Mouse (Mus musculus) intestine, embryonic 16.5 days (tissue): ENCODE measurements around the gene Nup107. TPM values are rescaled to one million over a fixed set of nuclear protein-coding genes. Genes with fewer than 3 reads are reported as not detected.
"Not testable (repeated sequence)": the region's sequence is repeated elsewhere in the genome, so short reads cannot be mapped to it uniquely, and the experiment has no call there.

Experiments
- ATAC-seq: fragments of 200-750 bp; cut with Nextera tagmentation; 2 replicates; pipeline ENCODE4 v1.8.0; 2017; ENCODE audit warnings: moderate TSS enrichment, moderate library complexity
- H3K27ac ChIP-seq: fragments of 300-500 bp; sonication (generic); 2 replicates; pipeline ENCODE4 v1.5.1; 2014; ENCODE audit warnings: mild to moderate bottlenecking, low read length
- H3K27me3 ChIP-seq: fragments of 300-500 bp; sonication (generic); replicated peaks from 2 replicates; pipeline ENCODE4 v1.6.1; 2014; ENCODE audit warnings: low read length, control low read depth, mixed read lengths; ENCODE audit not compliant: control insufficient read depth, insufficient read depth
- H3K36me3 ChIP-seq: fragments of 300-500 bp; sonication (generic); 2 replicates; pipeline ENCODE4 v1.6.1; 2014; ENCODE audit warnings: low read length, control low read depth; ENCODE audit not compliant: control insufficient read depth, insufficient read depth
- H3K4me1 ChIP-seq: fragments of 300-500 bp; sonication (generic); 2 replicates; pipeline ENCODE4 v1.6.1; 2014; ENCODE audit warnings: low read length, control low read depth, mixed read lengths; ENCODE audit not compliant: control insufficient read depth, insufficient read depth
- H3K4me2 ChIP-seq: fragments of 300-500 bp; sonication (generic); 2 replicates; pipeline ENCODE4 v1.6.1; 2014; ENCODE audit warnings: low read depth, low read length, control low read depth
- H3K4me3 ChIP-seq: fragments of 300-500 bp; sonication (generic); 2 replicates; pipeline ENCODE4 v1.5.1; 2014; ENCODE audit warnings: mild to moderate bottlenecking, low read length
- H3K9ac ChIP-seq: fragments of 300-500 bp; sonication (generic); 2 replicates; pipeline ENCODE4 v1.6.1; 2014; ENCODE audit warnings: low read depth, low read length
- H3K9me3 ChIP-seq: fragments of 300-500 bp; sonication (generic); 2 replicates; pipeline ENCODE4 v1.6.1; 2016; ENCODE audit warnings: low read length, control low read depth; ENCODE audit not compliant: control insufficient read depth
- WGBS: fragments of 180-500 bp; shearing (Covaris S2); extraction: QIAGEN DNeasy Blood & Tissue Kit; methylation state at CpG from one replicate; pipeline ENCODE4 v1.1.7; 2014; 5-methylcytosine and 5-hydroxymethylcytosine counted together
- polyA plus RNA-seq: library from polyadenylated mRNA; unstranded; fragments of >200 nt; fragmentation: Nextera tagmentation; extraction: Ambion mirVana; gene quantifications from 2 replicates; pipeline ENCODE4 v1.2.1, GENCODE M21; 2015

The Nup107 gene
- polyA plus RNA-seq, 1 experiment from 2014 or later: 48.8 TPM

GRCm38 (mm10) chr10:117761551-117761950 is 31.0 kb downstream of the Nup107 start:
- no peaks in the 10 kb centered on the region for H3K27me3 ChIP-seq
- H3K27ac ChIP-seq: no peak overlapping the region
- peaks cover 34% of the 10 kb centered on the region for H3K36me3 ChIP-seq
- ATAC-seq: no peak
- H3K9ac ChIP-seq: no peak overlapping the region
- H3K9me3 ChIP-seq: no peaks in the 10 kb centered on the region
- H3K4me3 ChIP-seq: no peak overlapping the region
- H3K4me1 ChIP-seq: no peaks in the 10 kb centered on the region
- WGBS: 92% methylated on average over 6 of the region's 6 CpGs
- no peak overlapping the region for H3K4me2 ChIP-seq

GRCm38 (mm10) chr10:117760831-117761335 is 31.6 kb downstream of the Nup107 start:
- 93% methylated on average over 9 of the region's 9 CpGs for WGBS
- H3K27ac ChIP-seq: no peak overlapping the region
- no peak overlapping the region for H3K9ac ChIP-seq
- no peak overlapping the region for H3K4me3 ChIP-seq
- no peaks in the 10 kb centered on the region for H3K4me1 ChIP-seq
- no peak overlapping the region for H3K4me2 ChIP-seq
- H3K36me3 ChIP-seq: peaks cover 33% of the 10 kb centered on the region
- no peaks in the 10 kb centered on the region for H3K27me3 ChIP-seq
- no peaks in the 10 kb centered on the region for H3K9me3 ChIP-seq
- ATAC-seq: no peak

DNA sequence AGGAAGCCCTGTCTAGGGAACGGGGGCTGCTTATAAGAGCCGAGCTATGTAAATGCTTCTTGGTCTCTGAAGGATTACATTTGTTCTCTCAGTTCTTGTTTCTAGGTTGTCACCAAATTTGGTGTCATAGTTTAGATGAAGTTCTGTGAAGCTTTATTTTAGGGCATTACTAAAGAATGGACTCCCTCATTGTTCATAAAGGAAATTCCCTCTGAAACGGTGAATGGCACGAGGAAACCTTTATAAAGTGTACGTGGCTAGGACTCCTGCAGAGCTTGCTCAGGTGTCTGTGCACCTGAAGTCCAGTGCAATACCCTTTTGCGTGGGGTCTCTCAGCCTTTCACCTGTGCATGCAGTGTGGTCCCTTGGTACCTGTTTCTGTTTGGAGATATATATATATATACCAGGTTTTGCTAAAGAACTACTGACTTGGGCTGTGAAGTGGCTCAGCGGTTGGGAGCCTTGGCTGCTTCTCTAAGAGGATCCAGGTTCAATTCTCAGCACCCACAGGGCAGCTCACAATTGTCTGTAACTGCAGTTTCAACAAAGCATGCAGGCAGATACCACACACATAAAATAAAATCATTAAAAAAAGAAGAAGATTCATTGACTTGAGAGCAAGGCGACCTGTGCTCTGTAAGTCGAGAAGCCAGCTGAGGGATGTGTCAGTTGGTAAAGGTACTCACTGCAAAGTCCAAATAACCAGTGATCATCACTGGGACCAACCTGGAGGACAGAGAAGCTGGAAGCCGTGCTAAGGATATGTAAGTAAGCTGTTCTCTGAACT is 32.5 kb downstream of the Nup107 start:
- H3K4me1 ChIP-seq: no peaks in the 10 kb centered on the region
- H3K4me3 ChIP-seq: no peak overlapping the region
- no peak overlapping the region for H3K27ac ChIP-seq
- no peaks in the 10 kb centered on the region for H3K27me3 ChIP-seq
- H3K9ac ChIP-seq: no peak overlapping the region
- peaks cover 32% of the 10 kb centered on the region for H3K36me3 ChIP-seq
- no peak overlapping the region for H3K4me2 ChIP-seq
- H3K9me3 ChIP-seq: no peaks in the 10 kb centered on the region
- no peak for ATAC-seq
- WGBS: 93% methylated on average over 10 of the region's 10 CpGs

DNA sequence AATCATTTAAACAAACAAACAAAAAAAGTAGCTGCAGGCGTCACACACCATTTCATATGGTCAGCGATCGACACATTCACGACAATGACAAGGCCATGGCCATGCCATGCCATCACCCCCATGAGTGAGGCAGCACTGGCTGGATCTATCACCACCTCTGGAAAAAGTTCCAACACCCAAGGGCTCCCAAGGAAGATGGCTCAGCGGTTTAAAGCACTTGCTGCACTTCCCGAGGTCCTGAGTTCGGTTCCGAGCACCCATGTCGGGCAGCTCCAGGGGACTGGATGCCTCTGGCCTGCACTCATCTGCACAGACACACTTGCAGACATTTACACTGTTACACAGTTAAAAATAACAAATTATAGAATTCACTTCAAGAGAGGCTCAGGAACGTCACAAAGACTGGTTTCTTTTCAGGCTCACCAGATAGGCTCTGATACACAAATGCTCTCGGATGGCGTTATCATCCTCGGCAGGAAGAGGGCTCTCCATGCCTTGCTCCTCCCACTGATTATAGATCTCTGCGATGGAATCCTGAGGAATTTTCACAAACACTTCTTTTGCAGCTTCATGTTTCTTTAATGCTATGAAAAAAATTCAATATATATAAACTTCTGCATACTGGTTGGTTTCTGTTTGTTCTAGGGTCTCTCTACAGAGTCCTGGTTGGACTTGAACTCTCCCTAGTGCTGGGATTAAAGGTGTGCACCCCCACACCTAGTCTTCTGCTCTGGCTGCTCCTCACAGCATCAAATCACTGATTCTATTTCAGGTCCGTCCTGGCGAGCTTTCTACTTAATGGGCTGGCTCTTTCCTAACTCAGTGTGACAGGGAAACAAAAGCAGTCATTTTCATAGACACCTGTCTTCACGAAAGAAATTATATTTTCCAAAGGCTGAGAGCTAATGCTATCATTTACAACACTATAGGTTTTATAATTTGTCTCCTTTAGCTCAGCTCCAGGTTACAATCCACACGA is 33.5 kb downstream of the Nup107 start:
- Histone ChIP-seq H3K9me3 (no peaks in the 10 kb centered on the region), H3K4me3 (no peak overlapping the region), H3K9ac (no peak overlapping the region), H3K4me1 (no peaks in the 10 kb centered on the region), H3K4me2 (no peak overlapping the region), H3K36me3 (peaks cover 35% of the 10 kb centered on the region), H3K27me3 (no peaks in the 10 kb centered on the region), H3K27ac (no peak overlapping the region)
- no peak for ATAC-seq
- WGBS: 90% methylated on average over 18 of the region's 18 CpGs

DNA sequence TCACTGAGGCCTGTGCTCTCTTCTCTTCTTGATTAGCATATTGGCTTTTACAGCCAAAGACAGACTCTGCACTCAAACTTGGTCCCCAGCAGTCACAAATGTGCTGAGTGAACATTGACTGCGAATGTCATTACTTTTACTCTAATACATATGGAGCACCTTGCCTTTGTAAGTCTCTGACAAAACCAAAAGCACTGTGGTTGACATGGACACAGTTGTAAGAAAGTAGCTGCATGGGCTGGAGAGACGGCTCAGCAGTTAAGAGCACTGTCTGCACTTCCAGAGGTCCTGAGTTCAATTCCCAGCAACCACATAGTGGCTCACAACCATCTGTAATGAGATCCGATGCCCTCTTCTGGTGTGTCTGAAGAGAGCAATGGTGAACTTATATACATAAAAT is 34.2 kb downstream of the Nup107 start:
- H3K27ac ChIP-seq, H3K9me3 ChIP-seq, H3K4me1 ChIP-seq, H3K9ac ChIP-seq, ATAC-seq, H3K27me3 ChIP-seq, H3K4me2 ChIP-seq, H3K4me3 ChIP-seq: not testable (repeated sequence)
- H3K36me3 ChIP-seq: peaks cover 35% of the 10 kb centered on the region
- WGBS: 96% methylated on average over 3 of the region's 3 CpGs

DNA sequence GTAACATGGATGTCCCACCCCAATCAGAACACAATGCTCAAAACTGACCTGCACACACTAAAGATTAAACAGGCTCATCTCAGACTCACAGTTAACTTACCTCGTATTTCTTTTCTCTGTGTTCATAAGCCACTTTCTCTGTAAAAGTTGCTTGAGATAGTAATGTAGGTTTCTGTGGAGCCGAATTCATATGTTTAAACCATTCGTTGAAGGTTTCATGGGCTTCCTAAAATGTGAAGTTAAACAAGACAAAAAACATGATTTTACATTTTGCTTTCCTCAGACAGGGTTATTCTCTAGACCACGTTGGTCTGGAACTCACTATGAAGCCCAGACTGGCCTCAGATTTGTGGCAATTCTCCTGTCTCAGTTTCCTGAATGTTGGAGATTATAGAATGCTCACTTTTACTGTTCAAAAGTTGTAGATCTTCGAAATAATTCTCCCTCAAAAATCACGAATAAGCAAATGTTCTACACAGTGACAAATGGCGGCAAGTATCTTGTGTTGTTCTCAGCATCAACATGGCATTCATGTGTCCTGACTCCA is 34.6 kb downstream of the Nup107 start:
- Histone ChIP-seq H3K36me3 (peaks cover 32% of the 10 kb centered on the region), H3K4me2 (no peak overlapping the region), H3K9me3 (no peaks in the 10 kb centered on the region), H3K27me3 (no peaks in the 10 kb centered on the region), H3K27ac (no peak overlapping the region), H3K4me1 (no peaks in the 10 kb centered on the region), H3K9ac (no peak overlapping the region), H3K4me3 (no peak overlapping the region)
- 93% methylated on average over 7 of the region's 7 CpGs for WGBS
- no peak for ATAC-seq

- Histone ChIP-seq H3K27me3 (no peaks in the 10 kb centered on the region), H3K9ac (no peak overlapping the region), H3K36me3 (peaks cover 30% of the 10 kb centered on the region), H3K4me1 (no peaks in the 10 kb centered on the region), H3K9me3 (no peaks in the 10 kb centered on the region), H3K4me2 (no peak overlapping the region), H3K4me3 (no peak overlapping the region), H3K27ac (no peak overlapping the region)
- ATAC-seq: no peak
- WGBS: 69% methylated on average over 1 of the region's 1 CpGs
Measured at GRCm38 (mm10) chr10:117757259-117757658, 35.2 kb downstream of the Nup107 start.

DNA sequence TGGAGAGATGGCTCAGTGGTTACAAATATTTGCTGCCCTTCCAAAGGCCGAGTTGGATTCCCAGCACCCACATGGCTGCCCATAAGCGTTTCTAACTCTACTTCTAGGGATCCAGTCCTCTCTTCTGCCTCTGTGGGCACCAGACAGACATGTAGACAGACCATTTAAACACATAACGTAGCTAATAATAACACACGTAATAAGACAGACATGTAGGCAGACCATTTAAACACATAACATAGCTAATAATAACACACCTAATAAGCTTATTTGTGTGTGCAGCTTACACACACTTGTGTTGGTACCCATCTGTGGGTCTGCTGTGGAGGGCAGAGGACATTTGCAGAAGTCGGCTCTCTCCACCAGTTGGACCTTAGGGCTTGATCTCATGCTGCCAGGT is 35.7 kb downstream of the Nup107 start:
- no peak overlapping the region for H3K4me2 ChIP-seq
- WGBS: 91% methylated on average over 5 of the region's 5 CpGs
- no peaks in the 10 kb centered on the region for H3K9me3 ChIP-seq
- no peak overlapping the region for H3K9ac ChIP-seq
- no peaks in the 10 kb centered on the region for H3K27me3 ChIP-seq
- H3K4me1 ChIP-seq: no peaks in the 10 kb centered on the region
- no peak for ATAC-seq
- H3K27ac ChIP-seq: no peak overlapping the region
- H3K4me3 ChIP-seq: no peak overlapping the region
- peaks cover 33% of the 10 kb centered on the region for H3K36me3 ChIP-seq

GRCm38 (mm10) chr10:117755799-117756467 is 36.6 kb downstream of the Nup107 start:
- H3K4me1 ChIP-seq: no peaks in the 10 kb centered on the region
- no peak overlapping the region for H3K4me3 ChIP-seq
- H3K36me3 ChIP-seq: peaks cover 35% of the 10 kb centered on the region
- H3K9ac ChIP-seq: no peak overlapping the region
- H3K4me2 ChIP-seq: no peak overlapping the region
- no peaks in the 10 kb centered on the region for H3K27me3 ChIP-seq
- 92% methylated on average over 11 of the region's 11 CpGs for WGBS
- H3K9me3 ChIP-seq: no peaks in the 10 kb centered on the region
- no peak for ATAC-seq
- H3K27ac ChIP-seq: no peak overlapping the region
